Mouse (Mus musculus) ES-E14 (cell line): ENCODE results near the gene Sntb2.

ENCODE experiments used
- HCFC1 ChIP-seq: IDR thresholded peaks from 2 replicates; pipeline ENCODE4 v1.6.1; 2012; ENCODE audit warnings: low read length, inconsistent platforms, borderline replicate concordance; ENCODE audit not compliant: insufficient read depth
- ZC3H11A ChIP-seq: IDR thresholded peaks from 2 replicates; pipeline ENCODE4 v1.6.1; 2012; ENCODE audit warnings: low read depth, mild to moderate bottlenecking, inconsistent platforms, low read length, borderline replicate concordance
- ZNF384 ChIP-seq: IDR thresholded peaks from 2 replicates; pipeline ENCODE4 v1.6.1; 2012; ENCODE audit warnings: low read depth, low read length, inconsistent platforms

GRCm38 (mm10) chr8:107023479-107023878 lies 87.9 kb downstream of the Sntb2 start:
- TF ChIP-seq HCFC1 = no peak
- TF ChIP-seq ZC3H11A = no peak
- TF ChIP-seq ZNF384 = no peak
